Mouse (Mus musculus) kidney, adult 2 months (tissue): ENCODE data around the gene Col4a4. TPM values are rescaled to one million over a fixed set of nuclear protein-coding genes. Genes with fewer than 3 reads are reported as not detected.

ENCODE experiments used
- DNase-seq: peaks from one replicate; pipeline ENCODE4 v3.0.0; 2021
- H3K27ac ChIP-seq: fragments of 200-500 bp; 2 replicates; pipeline ENCODE4 v1.5.1; 2012; ENCODE audit warnings: low read depth, low read length, control low read depth, inconsistent platforms; ENCODE audit not compliant: insufficient read depth
- H3K27me3 ChIP-seq: fragments of 200-500 bp; replicated peaks from 2 replicates; pipeline ENCODE4 v1.6.1; 2012; ENCODE audit warnings: mild to moderate bottlenecking, moderate library complexity, low read length, inconsistent platforms; ENCODE audit not compliant: control insufficient read depth, insufficient read depth
- H3K36me3 ChIP-seq: fragments of 200-500 bp; 2 replicates; pipeline ENCODE4 v1.6.1; 2012; ENCODE audit warnings: mild to moderate bottlenecking, moderate library complexity, low read length, inconsistent platforms; ENCODE audit not compliant: control insufficient read depth, insufficient read depth
- H3K4me1 ChIP-seq: fragments of 200-500 bp; 2 replicates; pipeline ENCODE4 v1.6.1; 2011; ENCODE audit warnings: low read length; ENCODE audit not compliant: control insufficient read depth, insufficient read depth
- H3K4me3 ChIP-seq: fragments of 200-500 bp; 2 replicates; pipeline ENCODE4 v1.5.1; 2011; ENCODE audit warnings: mild to moderate bottlenecking, low read depth, low read length, control low read depth; ENCODE audit not compliant: insufficient read depth
- CTCF ChIP-seq: fragments of 200-500 bp; conservative IDR thresholded peaks from 2 replicates; pipeline ENCODE4 v1.5.1; 2011; ENCODE audit warnings: low read depth, mild to moderate bottlenecking, control low read depth, low read length, moderate library complexity, mixed read lengths; ENCODE audit not compliant: insufficient read depth, insufficient read length
- POLR2A ChIP-seq: fragments of 200-500 bp; IDR thresholded peaks from one replicate; pipeline ENCODE4 v1.6.1; 2011; ENCODE audit warnings: low read depth, low read length, control low read depth
- WGBS: fragments of 180-500 bp; shearing (Covaris S2); methylation state at CpG from one replicate; pipeline ENCODE4 v1.1.7; 2018; 5-methylcytosine and 5-hydroxymethylcytosine counted together
- polyA plus RNA-seq: library from polyadenylated mRNA; depleted of rRNA; stranded (reverse); fragments of >200 nt; gene quantifications from 2 replicates; pipeline ENCODE4 v1.2.3, GENCODE M21; 2012

The Col4a4 gene
- polyA plus RNA-seq, 1 experiment, result 29.4 TPM

DNA sequence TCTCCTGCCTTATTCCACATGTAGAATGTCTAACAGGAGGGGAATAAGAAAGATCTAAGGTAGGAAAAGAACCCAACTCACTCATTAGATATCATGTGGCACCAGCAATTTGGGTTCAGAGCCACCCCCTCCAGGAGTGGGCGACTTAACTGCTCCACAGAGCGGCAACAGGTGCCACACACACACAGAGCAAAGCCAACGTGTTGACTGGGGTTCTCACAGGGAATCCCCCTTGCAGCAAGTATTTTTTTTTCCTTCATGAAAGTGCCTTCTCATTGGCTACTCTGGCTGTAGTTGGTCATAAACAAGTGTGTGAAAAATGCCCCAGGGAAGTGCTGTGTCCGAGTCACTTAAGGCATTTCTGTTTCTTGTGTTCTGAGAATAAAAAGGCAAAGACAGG lies 143.1 kb downstream of the Col4a4 start:
- 53% methylated on average over 4 of the region's 4 CpGs for WGBS
- H3K27ac ChIP-seq, result no peak overlapping the region
- no peaks in the 10 kb centered on the region for H3K4me1 ChIP-seq
- no peak for TF ChIP-seq POLR2A
- no peak for TF ChIP-seq CTCF
- H3K36me3 ChIP-seq, result no peaks in the 10 kb centered on the region
- no peak for DNase-seq
- no peaks in the 10 kb centered on the region for H3K27me3 ChIP-seq
- H3K4me3 ChIP-seq, result no peak overlapping the region

DNA sequence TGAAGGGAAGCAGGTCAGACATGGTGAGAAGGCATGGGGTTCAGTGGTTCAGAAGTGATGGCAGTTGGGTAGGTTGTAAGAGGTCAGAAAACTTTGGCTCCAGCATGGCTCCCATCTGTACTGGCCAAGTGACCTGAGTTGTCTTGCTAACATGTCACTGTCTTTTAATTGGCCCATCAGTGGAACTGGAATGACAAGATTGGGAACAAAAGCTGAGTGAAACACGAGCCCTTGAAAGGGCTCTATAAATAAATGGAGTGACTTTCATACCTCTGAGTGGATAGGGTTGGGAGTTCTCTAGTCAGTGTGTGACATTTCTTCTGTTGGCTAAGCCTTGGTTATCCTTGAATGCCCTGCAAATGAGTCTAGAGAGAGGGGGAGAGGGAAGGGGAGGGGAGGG lies 146.5 kb downstream of the Col4a4 start:
- WGBS, result 28% methylated on average over 1 of the region's 1 CpGs
- Histone ChIP-seq H3K27me3 (no peaks in the 10 kb centered on the region), H3K4me1 (no peaks in the 10 kb centered on the region), H3K27ac (no peak overlapping the region), H3K4me3 (no peak overlapping the region), H3K36me3 (no peaks in the 10 kb centered on the region)
- DNase-seq, result no peak
- TF ChIP-seq POLR2A (no peak), CTCF (no peak)

DNA sequence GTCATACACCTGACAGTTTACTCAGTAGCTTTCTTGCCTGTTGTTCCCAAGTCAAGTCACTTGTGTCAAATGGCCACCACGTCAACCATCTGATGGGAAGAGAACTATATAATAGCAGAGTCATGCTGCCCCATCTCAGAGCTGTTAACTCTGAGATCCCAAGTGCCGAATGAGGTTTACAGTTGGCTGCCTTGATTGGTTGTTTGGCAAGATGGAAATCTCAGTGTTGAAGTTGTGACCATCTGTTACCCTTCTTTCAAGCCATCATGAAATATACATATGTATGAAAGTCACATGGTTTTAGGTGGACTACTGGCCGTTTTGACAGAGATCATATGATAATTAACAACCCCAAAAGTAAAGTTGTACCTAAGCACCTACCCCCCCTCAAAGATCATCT lies 149.4 kb downstream of the Col4a4 start:
- H3K4me3 ChIP-seq, result no peak overlapping the region
- H3K27ac ChIP-seq, result no peak overlapping the region
- H3K36me3 ChIP-seq, result no peaks in the 10 kb centered on the region
- H3K4me1 ChIP-seq, result no peaks in the 10 kb centered on the region
- DNase-seq, result no peak
- no peaks in the 10 kb centered on the region for H3K27me3 ChIP-seq
- no peak for TF ChIP-seq POLR2A
- no peak for TF ChIP-seq CTCF
- WGBS, result 70% methylated on average over 3 of the region's 3 CpGs

GRCm38 (mm10) chr1:82433649-82434005 lies 153.0 kb downstream of the Col4a4 start:
- no peak for TF ChIP-seq POLR2A
- TF ChIP-seq CTCF, result no peak
- no peak overlapping the region for H3K4me3 ChIP-seq
- no peaks in the 10 kb centered on the region for H3K27me3 ChIP-seq
- H3K36me3 ChIP-seq, result no peaks in the 10 kb centered on the region
- H3K27ac ChIP-seq, result no peak overlapping the region
- 74% methylated on average over 5 of the region's 5 CpGs for WGBS
- H3K4me1 ChIP-seq, result no peaks in the 10 kb centered on the region; the same call in 1 of the 2 replicates
- no peak for DNase-seq

GRCm38 (mm10) chr1:82432919-82433648 lies 153.6 kb downstream of the Col4a4 start:
- Histone ChIP-seq H3K4me1 (no peaks in the 10 kb centered on the region; the same call in 1 of the 2 replicates), H3K27ac (no peak overlapping the region), H3K27me3 (no peaks in the 10 kb centered on the region), H3K36me3 (no peaks in the 10 kb centered on the region), H3K4me3 (no peak overlapping the region)
- WGBS, result 57% methylated on average over 15 of the region's 15 CpGs
- no peak for TF ChIP-seq POLR2A
- TF ChIP-seq CTCF, result peak; percentile 84
- DNase-seq, result peak; percentile 81

GRCm38 (mm10) chr1:82429061-82429460 lies 157.6 kb downstream of the Col4a4 start:
- WGBS, result 10% methylated on average over 1 of the region's 1 CpGs
- Histone ChIP-seq H3K27me3 (no peaks in the 10 kb centered on the region), H3K27ac (no peak overlapping the region), H3K4me1 (peaks cover 4% of the 10 kb centered on the region; the same call in 1 of the 2 replicates), H3K4me3 (no peak overlapping the region), H3K36me3 (no peaks in the 10 kb centered on the region)
- peak; percentile 86 for DNase-seq
- TF ChIP-seq POLR2A, result no peak
- TF ChIP-seq CTCF, result no peak

GRCm38 (mm10) chr1:82427729-82428128 lies 158.9 kb downstream of the Col4a4 start:
- Histone ChIP-seq H3K27me3 (no peaks in the 10 kb centered on the region), H3K36me3 (no peaks in the 10 kb centered on the region), H3K4me3 (no peak overlapping the region), H3K27ac (no peak overlapping the region), H3K4me1 (peaks cover 4% of the 10 kb centered on the region; the same call in 1 of the 2 replicates)
- DNase-seq, result no peak
- 45% methylated on average over 5 of the region's 5 CpGs for WGBS
- TF ChIP-seq CTCF (no peak), POLR2A (no peak)
